Mouse (Mus musculus) C2C12 (cell line): ENCODE data around the gene Slc46a2.

Experiments
- CTCF ChIP-seq: IDR thresholded peaks from one replicate; pipeline ENCODE4 v1.5.1; 2011; ENCODE audit not compliant: control insufficient read depth, insufficient read depth, insufficient read length
- MAX ChIP-seq: IDR thresholded peaks from one replicate; pipeline ENCODE4 v1.6.1; 2011; ENCODE audit warnings: mild to moderate bottlenecking, control low read depth

GRCm38 (mm10) chr4:59937543-59937942 lies 22.7 kb upstream of the Slc46a2 start:
- TF ChIP-seq CTCF (no peak), MAX (no peak)
